Mouse (Mus musculus) liver, embryonic 15.5 days (tissue): Measurements from ENCODE around the gene Nup188. TPM values are rescaled to one million over a fixed set of nuclear protein-coding genes. Genes with fewer than 3 reads are reported as not detected.
A peak's percentile ranks its signal among the peaks of the same experiment; 100 is the strongest.

Source experiments
- ATAC-seq: fragments of 200-750 bp; cut with Nextera tagmentation; 2 replicates; pipeline ENCODE4 v1.8.0; 2017; ENCODE audit warnings: moderate number of reproducible peaks, mild to moderate bottlenecking, moderate library complexity; ENCODE audit not compliant: insufficient read depth
- H3K27ac ChIP-seq: fragments of 300-500 bp; sonication (generic); replicated peaks from 2 replicates; pipeline ENCODE4 v1.5.1; 2015; ENCODE audit warnings: mild to moderate bottlenecking, inconsistent platforms
- H3K27me3 ChIP-seq: fragments of 300-500 bp; sonication (generic); 2 replicates; pipeline ENCODE4 v1.6.1; 2015; ENCODE audit warnings: mild to moderate bottlenecking, inconsistent platforms
- H3K36me3 ChIP-seq: fragments of 300-500 bp; sonication (generic); replicated peaks from 2 replicates; pipeline ENCODE4 v1.6.1; 2015; ENCODE audit warnings: moderate library complexity, mild to moderate bottlenecking, inconsistent platforms
- H3K4me1 ChIP-seq: fragments of 300-500 bp; sonication (generic); replicated peaks from 2 replicates; pipeline ENCODE4 v1.6.1; 2015; ENCODE audit warnings: inconsistent platforms
- H3K4me2 ChIP-seq: fragments of 300-500 bp; sonication (generic); 2 replicates; pipeline ENCODE4 v1.6.1; 2015; ENCODE audit warnings: moderate library complexity, mild to moderate bottlenecking, inconsistent platforms
- H3K4me3 ChIP-seq: fragments of 300-500 bp; sonication (generic); replicated peaks from 2 replicates; pipeline ENCODE4 v1.5.1; 2015; ENCODE audit warnings: mild to moderate bottlenecking, inconsistent platforms
- H3K9ac ChIP-seq: fragments of 300-500 bp; sonication (generic); 2 replicates; pipeline ENCODE4 v1.6.1; 2015; ENCODE audit warnings: moderate library complexity, mild to moderate bottlenecking, inconsistent platforms
- H3K9me3 ChIP-seq: fragments of 300-500 bp; sonication (generic); replicated peaks from 2 replicates; pipeline ENCODE4 v1.6.1; 2016; ENCODE audit warnings: inconsistent platforms
- WGBS: fragments of 180-500 bp; shearing (Covaris S2); methylation state at CpG from one replicate; pipeline ENCODE4 v1.1.7; 2015; ENCODE audit warnings: mixed read lengths; ENCODE audit not compliant: insufficient replicate concordance; 5-methylcytosine and 5-hydroxymethylcytosine counted together
- polyA plus RNA-seq: library from polyadenylated mRNA; unstranded; fragments of >200 nt; fragmentation: Nextera tagmentation; extraction: Ambion mirVana; gene quantifications from 2 replicates; pipeline ENCODE4 v1.2.1, GENCODE M21; 2015

Gene Nup188
- polyA plus RNA-seq, 1 experiment from 2014 or later: 13.6 TPM

DNA sequence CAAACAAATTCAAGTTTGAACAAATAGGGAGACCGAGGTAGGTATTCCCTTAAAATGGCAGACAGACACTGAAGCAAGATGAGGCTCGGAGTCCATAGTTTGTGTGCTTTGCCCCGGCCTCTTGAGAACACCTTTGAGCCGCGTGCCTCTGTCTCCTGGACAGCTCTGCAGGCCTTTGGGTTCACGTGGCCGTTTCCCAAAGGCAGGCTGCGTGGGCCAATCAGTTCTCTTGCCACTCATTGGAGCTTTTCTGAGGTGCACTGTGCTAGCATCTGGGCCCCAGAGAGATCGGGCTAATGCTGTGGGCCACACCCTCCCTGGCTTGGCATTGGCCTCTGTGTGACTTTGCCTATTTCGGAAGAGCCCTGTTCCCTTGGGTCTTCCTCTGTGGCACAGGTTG is 89.7 kb downstream of the Nup188 start:
- Histone ChIP-seq H3K27me3 (no peaks in the 10 kb centered on the region), H3K9me3 (no peaks in the 10 kb centered on the region), H3K36me3 (peaks cover 58% of the 10 kb centered on the region), H3K27ac (no peak overlapping the region), H3K4me2 (no peak overlapping the region), H3K4me1 (peaks cover 25% of the 10 kb centered on the region), H3K4me3 (no peak overlapping the region), H3K9ac (no peak overlapping the region)
- WGBS: 81% methylated on average over 10 of the region's 10 CpGs
- no peak for ATAC-seq

DNA sequence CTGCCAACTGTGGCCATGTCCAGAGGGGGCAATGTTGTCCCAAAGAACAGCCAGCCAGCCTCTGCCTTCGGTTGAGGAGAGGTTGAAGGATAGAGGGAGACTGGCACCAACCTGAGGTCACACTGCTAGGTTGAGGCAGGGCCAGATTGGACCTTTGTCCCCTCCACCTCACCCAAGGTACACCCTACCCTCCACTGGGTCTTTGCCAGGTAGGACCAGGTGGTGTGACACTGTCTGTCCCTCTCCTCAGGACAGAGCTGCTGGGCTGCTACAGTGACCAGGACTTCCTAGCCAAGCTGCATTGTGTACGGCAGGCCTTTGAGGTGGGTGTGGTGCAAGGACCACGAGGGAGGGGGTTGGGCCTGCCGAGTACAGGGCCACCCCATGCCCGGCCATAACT is 91.5 kb downstream of the Nup188 start:
- H3K27ac ChIP-seq: no peak overlapping the region
- no peak for ATAC-seq
- H3K9me3 ChIP-seq: no peaks in the 10 kb centered on the region
- no peak overlapping the region for H3K4me3 ChIP-seq
- H3K27me3 ChIP-seq: no peaks in the 10 kb centered on the region
- 81% methylated on average over 5 of the region's 5 CpGs for WGBS
- no peak overlapping the region for H3K4me2 ChIP-seq
- H3K4me1 ChIP-seq: peaks cover 42% of the 10 kb centered on the region
- H3K9ac ChIP-seq: no peak overlapping the region
- peaks cover 52% of the 10 kb centered on the region for H3K36me3 ChIP-seq

DNA sequence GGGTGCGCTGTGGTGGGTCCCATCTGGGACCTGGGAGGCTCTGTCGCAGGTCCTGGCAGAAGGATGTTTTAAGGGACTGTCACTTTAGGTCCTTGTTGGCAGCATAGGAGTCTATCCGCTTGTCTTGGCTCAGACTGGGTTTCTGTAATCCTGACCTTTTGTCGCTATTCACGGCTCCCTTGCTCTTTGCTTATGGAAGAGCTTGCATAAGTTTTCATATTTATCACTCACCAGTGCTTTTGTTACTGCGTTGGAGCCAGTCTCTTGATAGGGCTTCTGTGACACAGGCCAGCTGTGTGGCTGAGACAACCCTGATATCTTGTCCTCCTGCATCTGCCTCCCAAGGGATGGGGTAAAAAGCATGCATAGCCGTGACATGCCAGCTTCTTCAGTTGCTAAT is 93.1 kb downstream of the Nup188 start:
- ATAC-seq: no peak
- Histone ChIP-seq H3K4me1 (peaks cover 53% of the 10 kb centered on the region), H3K27me3 (no peaks in the 10 kb centered on the region), H3K4me3 (no peak overlapping the region), H3K9me3 (no peaks in the 10 kb centered on the region), H3K9ac (no peak overlapping the region), H3K27ac (peak overlapping the region; percentile 21), H3K36me3 (peaks cover 59% of the 10 kb centered on the region), H3K4me2 (no peak overlapping the region; the same call in 1 of the 2 replicates)
- 64% methylated on average over 7 of the region's 7 CpGs for WGBS

DNA sequence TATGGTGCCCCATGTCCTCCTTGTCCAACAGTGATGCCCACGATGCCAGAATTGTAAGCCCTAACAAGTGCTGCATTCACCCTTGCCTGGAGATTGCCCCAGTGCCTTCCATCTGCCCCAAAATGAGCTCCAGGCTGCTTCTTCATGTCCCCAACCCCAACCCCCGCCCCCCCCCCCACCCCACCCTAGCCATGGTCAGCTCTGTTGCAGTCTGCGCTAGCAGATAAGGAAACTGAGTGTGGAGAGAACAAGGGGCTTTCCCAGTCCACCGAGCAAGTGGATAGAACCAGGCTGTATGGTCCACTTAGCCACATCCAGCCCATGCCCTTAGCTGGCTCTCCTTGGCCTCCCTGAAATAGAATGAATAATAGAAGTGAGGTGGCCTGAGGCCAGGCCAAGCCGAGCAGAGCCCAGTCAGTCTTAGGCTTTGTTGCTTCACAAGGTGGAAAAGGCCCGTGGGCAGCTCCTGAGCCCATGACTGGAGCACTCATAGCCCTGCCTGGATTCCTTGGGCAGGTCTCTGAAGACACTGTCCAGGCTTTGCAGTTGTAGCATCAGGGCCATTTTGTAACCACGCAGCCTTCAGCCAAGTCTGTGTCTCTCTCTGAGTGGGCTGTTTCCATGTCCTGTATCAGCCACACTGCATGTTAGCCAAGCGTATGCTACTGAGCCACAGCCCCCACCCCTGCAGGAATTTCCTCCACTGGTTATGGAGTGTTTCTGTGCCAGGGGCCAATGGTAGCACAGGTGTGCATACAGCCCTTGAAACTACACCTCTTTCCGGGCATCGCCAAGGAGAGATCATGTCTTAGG is 94.6 kb downstream of the Nup188 start:
- Histone ChIP-seq H3K9ac (no peak overlapping the region), H3K27me3 (no peaks in the 10 kb centered on the region), H3K27ac (peak overlapping the region; percentile 59; the same call in 1 of the 2 replicates), H3K4me3 (no peak overlapping the region), H3K36me3 (peaks cover 61% of the 10 kb centered on the region), H3K4me2 (peak overlapping the region; percentile 36), H3K4me1 (peaks cover 59% of the 10 kb centered on the region), H3K9me3 (no peaks in the 10 kb centered on the region)
- ATAC-seq: peak; percentile 39; the same call in 1 of the 2 replicates
- WGBS: 58% methylated on average over 10 of the region's 10 CpGs

DNA sequence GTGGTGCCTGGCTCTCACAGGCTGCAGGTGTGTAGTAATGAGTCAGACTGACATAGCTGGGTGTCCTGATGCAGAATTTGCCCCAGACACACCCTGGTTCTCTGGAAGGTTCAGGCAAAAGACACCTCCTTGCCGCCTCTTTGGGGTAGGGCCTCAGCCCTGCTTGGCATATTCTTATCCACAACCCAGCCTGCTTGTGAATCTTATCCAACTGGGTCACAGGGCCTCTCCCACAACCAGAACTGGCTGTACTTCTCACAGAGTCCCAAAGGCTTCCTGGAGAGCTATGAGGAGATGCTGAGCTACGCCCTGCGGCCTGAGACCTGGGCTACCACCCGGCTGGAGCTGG is 95.2 kb downstream of the Nup188 start:
- H3K4me2 ChIP-seq: peak overlapping the region; percentile 16
- H3K4me1 ChIP-seq: peaks cover 59% of the 10 kb centered on the region
- H3K4me3 ChIP-seq: no peak overlapping the region
- peak overlapping the region; percentile 59; the same call in 1 of the 2 replicates for H3K27ac ChIP-seq
- 59% methylated on average over 4 of the region's 4 CpGs for WGBS
- H3K9me3 ChIP-seq: no peaks in the 10 kb centered on the region
- no peaks in the 10 kb centered on the region for H3K27me3 ChIP-seq
- peaks cover 60% of the 10 kb centered on the region for H3K36me3 ChIP-seq
- ATAC-seq: peak; percentile 63
- H3K9ac ChIP-seq: no peak overlapping the region

GRCm38 (mm10) chr2:30384814-30385213 is 98.6 kb downstream of the Nup188 start:
- no peak overlapping the region for H3K4me2 ChIP-seq
- 56% methylated on average over 5 of the region's 5 CpGs for WGBS
- peaks cover 28% of the 10 kb centered on the region for H3K36me3 ChIP-seq
- H3K4me1 ChIP-seq: peaks cover 44% of the 10 kb centered on the region
- H3K27ac ChIP-seq: no peak overlapping the region
- no peaks in the 10 kb centered on the region for H3K27me3 ChIP-seq
- ATAC-seq: no peak
- no peaks in the 10 kb centered on the region for H3K9me3 ChIP-seq
- no peak overlapping the region for H3K9ac ChIP-seq
- no peak overlapping the region for H3K4me3 ChIP-seq

- Histone ChIP-seq H3K36me3 (peaks cover 28% of the 10 kb centered on the region), H3K4me1 (peaks cover 37% of the 10 kb centered on the region), H3K9ac (no peak overlapping the region), H3K27ac (no peak overlapping the region), H3K27me3 (no peaks in the 10 kb centered on the region), H3K4me2 (no peak overlapping the region), H3K4me3 (no peak overlapping the region), H3K9me3 (no peaks in the 10 kb centered on the region)
- 68% methylated on average over 4 of the region's 4 CpGs for WGBS
- ATAC-seq: no peak
Observed at GRCm38 (mm10) chr2:30385591-30385990, 99.4 kb downstream of the Nup188 start.

DNA sequence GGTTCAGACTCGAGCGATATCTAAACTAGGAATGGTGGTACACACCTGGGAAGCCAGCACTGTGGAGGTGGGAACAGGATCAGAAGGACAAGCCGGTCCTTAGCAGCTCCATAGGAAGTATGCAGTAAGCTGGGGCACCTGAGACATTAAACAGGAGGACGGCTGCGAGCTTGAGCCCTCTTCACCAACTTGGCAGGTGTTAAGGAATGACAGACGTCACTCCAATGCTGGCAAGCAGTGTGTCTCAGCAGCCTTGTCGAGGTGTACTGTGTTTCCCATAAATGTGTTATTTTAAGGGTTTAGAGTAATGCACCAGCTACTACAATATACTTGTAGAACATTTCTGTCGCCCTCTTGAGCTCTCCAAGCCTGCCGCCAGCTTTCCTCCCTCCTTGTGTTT is 100.7 kb downstream of the Nup188 start:
- Histone ChIP-seq H3K4me2 (no peak overlapping the region), H3K27me3 (no peaks in the 10 kb centered on the region), H3K4me1 (peaks cover 31% of the 10 kb centered on the region), H3K9ac (no peak overlapping the region), H3K27ac (no peak overlapping the region), H3K9me3 (no peaks in the 10 kb centered on the region), H3K36me3 (peaks cover 21% of the 10 kb centered on the region), H3K4me3 (no peak overlapping the region)
- ATAC-seq: no peak
- 68% methylated on average over 9 of the region's 9 CpGs for WGBS

- no peak for ATAC-seq
- peaks cover 29% of the 10 kb centered on the region for H3K4me1 ChIP-seq
- no peaks in the 10 kb centered on the region for H3K27me3 ChIP-seq
- WGBS: 69% methylated on average over 2 of the region's 2 CpGs
- H3K4me3 ChIP-seq: no peak overlapping the region
- 0 out of 2 replicates have a peak, but pooled peaks cover 5% of the 10 kb centered on the region for H3K36me3 ChIP-seq
- no peak overlapping the region for H3K4me2 ChIP-seq
- no peak overlapping the region for H3K9ac ChIP-seq
- H3K27ac ChIP-seq: no peak overlapping the region
- H3K9me3 ChIP-seq: no peaks in the 10 kb centered on the region
Observed at GRCm38 (mm10) chr2:30389000-30389399, 102.8 kb downstream of the Nup188 start.

DNA sequence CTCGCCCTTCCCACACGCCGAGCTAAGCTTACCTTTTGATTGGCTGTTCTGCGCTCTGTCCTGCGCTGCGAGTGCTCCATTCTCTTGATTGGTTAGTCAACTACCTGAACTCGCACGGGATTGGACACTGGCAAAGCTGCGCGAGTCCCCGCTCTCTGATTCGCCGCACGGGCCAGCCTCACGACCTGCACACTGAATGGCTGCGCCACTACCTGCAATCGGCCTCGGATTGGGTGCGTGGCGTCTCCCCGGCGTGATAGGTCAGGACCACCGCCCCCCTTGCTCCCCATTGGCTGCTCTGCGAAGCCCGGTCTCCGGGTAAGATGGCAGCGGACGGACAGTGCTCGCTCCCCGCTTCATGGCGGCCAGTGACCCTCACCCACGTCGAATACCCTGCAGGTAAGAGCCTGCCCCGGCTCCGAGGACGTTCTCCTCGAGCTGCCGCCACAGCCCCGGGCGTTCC is 105.9 kb downstream of the Nup188 start, which contains the start of gene Dolpp1:
Dolpp1 (plus strand) TSS at position 141 of the 463 bp plus-strand sequence.
- H3K27ac ChIP-seq: peak within 1 kb of the TSS; percentile 89
- ATAC-seq: peak; percentile 97
- WGBS: under 1% methylated on average over 40 of the region's 40 CpGs

GRCm38 (mm10) chr2:30392577-30393369 is 106.6 kb downstream of the Nup188 start:
- H3K4me3 ChIP-seq: peak overlapping the region; percentile 93
- peak; percentile 63 for ATAC-seq
- 2% methylated on average over 54 of the region's 54 CpGs for WGBS
- no peaks in the 10 kb centered on the region for H3K27me3 ChIP-seq
- no peaks in the 10 kb centered on the region for H3K9me3 ChIP-seq
- H3K4me2 ChIP-seq: peak overlapping the region; percentile 99
- H3K9ac ChIP-seq: peak overlapping the region; percentile 80
- H3K27ac ChIP-seq: peak overlapping the region; percentile 89
- H3K4me1 ChIP-seq: peaks cover 33% of the 10 kb centered on the region
- peaks cover 26% of the 10 kb centered on the region for H3K36me3 ChIP-seq

More for the DNA sequence above, 105.9 kb downstream of the Nup188 start, which contains the start of gene Dolpp1:
- peak within 1 kb of the TSS; percentile 93 for H3K4me3 ChIP-seq
- peaks cover 20% of the 10 kb centered on the region for H3K36me3 ChIP-seq
- peak within 1 kb of the TSS; percentile 99 for H3K4me2 ChIP-seq
- no peaks in the 10 kb centered on the region for H3K27me3 ChIP-seq
- peak within 1 kb of the TSS; percentile 80 for H3K9ac ChIP-seq
- H3K4me1 ChIP-seq: peaks cover 33% of the 10 kb centered on the region
- H3K9me3 ChIP-seq: no peaks in the 10 kb centered on the region
